Mouse (Mus musculus): ENCODE data around the gene Vwc2.

DNA sequence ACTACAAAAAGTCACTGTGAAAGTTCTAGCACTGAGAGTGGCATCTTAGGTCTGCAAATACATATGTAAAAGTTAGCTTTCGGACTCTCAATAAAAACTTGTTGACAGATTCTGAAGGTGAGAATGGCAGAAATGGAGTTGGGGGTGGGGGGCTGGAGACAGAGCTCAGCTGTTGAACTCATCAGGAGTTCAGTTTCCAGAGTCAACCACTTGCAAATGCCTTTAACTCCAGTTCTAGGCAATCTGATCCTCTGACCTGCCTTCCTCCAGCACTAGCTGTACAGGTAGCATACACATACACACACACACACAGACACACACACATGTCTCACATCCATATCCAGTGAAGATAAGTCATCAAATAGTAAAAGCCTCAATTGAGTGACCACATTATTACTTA, 16.4 kb upstream of the Vwc2 start:
- no peak for TF ChIP-seq CTCF (IDR thresholded peaks at IDR 0.05; ENCODE audit: low read depth, low read length)
- TF ChIP-seq POLR2A (IDR thresholded peaks at IDR 0.05; ENCODE audit: extremely low read depth, insufficient read depth, low read length), result no peak
